Mouse (Mus musculus) hindbrain, postnatal 0 days (tissue): ENCODE data around the gene Tmem185b. TPM values are rescaled to one million over a fixed set of nuclear protein-coding genes. Genes with fewer than 3 reads are reported as not detected.

Experiments
- ATAC-seq: fragments of 200-750 bp; cut with Nextera tagmentation; 2 replicates; pipeline ENCODE4 v1.8.0; 2017; ENCODE audit warnings: mild to moderate bottlenecking, moderate TSS enrichment, moderate library complexity
- DNase-seq: peaks from one replicate; pipeline ENCODE4 v3.0.0-alpha.2; 2015; ENCODE audit warnings: low spot score
- H3K27ac ChIP-seq: fragments of 300-500 bp; sonication (generic); 2 replicates; pipeline ENCODE4 v1.5.1; 2014; ENCODE audit warnings: mild to moderate bottlenecking
- H3K27me3 ChIP-seq: fragments of 300-500 bp; sonication (generic); 2 replicates; pipeline ENCODE4 v1.6.1; 2014; ENCODE audit warnings: low read length, mixed read lengths; ENCODE audit not compliant: insufficient read depth
- H3K36me3 ChIP-seq: fragments of 300-500 bp; sonication (generic); 2 replicates; pipeline ENCODE4 v1.6.1; 2014; ENCODE audit warnings: low read length, mixed read lengths; ENCODE audit not compliant: insufficient read depth
- H3K4me1 ChIP-seq: fragments of 300-500 bp; sonication (generic); 2 replicates; pipeline ENCODE4 v1.6.1; 2014; ENCODE audit warnings: antibody characterized with exemption, low read length, mixed read lengths; ENCODE audit not compliant: insufficient read depth
- H3K4me2 ChIP-seq: fragments of 300-500 bp; sonication (generic); 2 replicates; pipeline ENCODE4 v1.6.1; 2014; ENCODE audit warnings: low read depth, mild to moderate bottlenecking, low read length, moderate library complexity, mixed read lengths
- H3K4me3 ChIP-seq: fragments of 300-500 bp; sonication (generic); 2 replicates; pipeline ENCODE4 v1.5.1; 2014; ENCODE audit warnings: low read length
- H3K9ac ChIP-seq: fragments of 300-500 bp; sonication (generic); replicated peaks from 2 replicates; pipeline ENCODE4 v1.6.1; 2014; ENCODE audit warnings: mild to moderate bottlenecking, low read length, moderate library complexity, mixed read lengths
- H3K9me3 ChIP-seq: fragments of 300-500 bp; sonication (generic); 2 replicates; pipeline ENCODE4 v1.6.1; 2016; ENCODE audit warnings: low read length, mixed read lengths
- CTCF ChIP-seq: IDR thresholded peaks from 2 replicates; pipeline ENCODE4 v1.5.1; 2016; ENCODE audit warnings: antibody characterized with exemption, control low read depth, low read depth
- WGBS: fragments of 180-500 bp; shearing (Covaris S2); extraction: QIAGEN DNeasy Blood & Tissue Kit; methylation state at CpG from one replicate; pipeline ENCODE4 v1.1.7; 2014; 5-methylcytosine and 5-hydroxymethylcytosine counted together
- polyA plus RNA-seq: library from polyadenylated mRNA; unstranded; fragments of >200 nt; fragmentation: Nextera tagmentation; extraction: Ambion mirVana; gene quantifications from 2 replicates; pipeline ENCODE4 v1.2.1, GENCODE M21; 2015
- total RNA-seq: library from RNA; depleted of rRNA; stranded (reverse); fragments of >200 nt; gene quantifications from 2 replicates; pipeline ENCODE4 v1.2.3, GENCODE M21; 2014

The Tmem185b gene
- total and polyA plus RNA-seq, 2 experiments from 2014 or later: 10.3 to 24.2 TPM

DNA sequence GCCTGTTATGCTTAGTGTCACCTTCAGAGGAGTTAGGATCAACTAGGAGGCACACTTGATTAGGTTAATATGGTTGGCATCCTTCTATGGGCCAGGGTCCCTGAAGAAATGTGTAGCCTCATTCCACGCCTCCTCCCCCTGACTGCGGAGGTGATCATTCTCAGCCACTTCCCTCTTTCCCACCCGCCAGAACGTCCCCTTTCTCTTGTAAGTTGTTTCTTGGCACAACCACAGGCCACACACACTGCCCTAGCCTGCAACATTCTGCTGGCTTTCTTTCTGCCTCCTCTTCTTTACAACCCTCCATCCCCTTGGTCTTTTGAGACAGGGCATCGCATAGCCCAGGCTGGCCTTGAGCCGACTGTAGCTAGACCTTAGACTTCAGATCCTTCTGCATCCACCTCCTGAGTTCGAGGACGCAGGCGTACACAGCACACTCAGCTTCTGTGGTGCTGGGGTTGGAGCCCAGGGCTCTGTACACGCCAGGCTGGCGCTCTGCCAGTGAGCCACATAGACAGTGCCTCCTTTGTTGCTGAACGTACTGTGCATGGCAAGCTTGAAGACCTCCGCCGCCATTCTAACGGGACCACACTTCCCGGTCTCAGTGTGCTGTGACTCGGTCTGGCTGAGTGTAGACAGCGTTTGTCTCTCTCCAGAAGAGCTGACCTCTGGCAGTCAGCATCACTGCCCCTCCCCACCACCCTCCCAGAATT lies 7.3 kb downstream of the Tmem185b start:
- no peak overlapping the region for H3K4me2 ChIP-seq
- H3K27ac ChIP-seq: peak overlapping the region; percentile 32; the same call in 1 of the 2 replicates
- no peaks in the 10 kb centered on the region for H3K9me3 ChIP-seq
- DNase-seq (peak; percentile 64), ATAC-seq (peak; percentile 84)
- H3K4me3 ChIP-seq: no peak overlapping the region
- no peaks in the 10 kb centered on the region for H3K27me3 ChIP-seq
- 59% methylated on average over 18 of the region's 18 CpGs for WGBS
- TF ChIP-seq CTCF: no peak
- 0 out of 2 replicates have a peak, but pooled peaks cover 6% of the 10 kb centered on the region for H3K36me3 ChIP-seq
- H3K9ac ChIP-seq: no peak overlapping the region
- no peaks in the 10 kb centered on the region for H3K4me1 ChIP-seq

DNA sequence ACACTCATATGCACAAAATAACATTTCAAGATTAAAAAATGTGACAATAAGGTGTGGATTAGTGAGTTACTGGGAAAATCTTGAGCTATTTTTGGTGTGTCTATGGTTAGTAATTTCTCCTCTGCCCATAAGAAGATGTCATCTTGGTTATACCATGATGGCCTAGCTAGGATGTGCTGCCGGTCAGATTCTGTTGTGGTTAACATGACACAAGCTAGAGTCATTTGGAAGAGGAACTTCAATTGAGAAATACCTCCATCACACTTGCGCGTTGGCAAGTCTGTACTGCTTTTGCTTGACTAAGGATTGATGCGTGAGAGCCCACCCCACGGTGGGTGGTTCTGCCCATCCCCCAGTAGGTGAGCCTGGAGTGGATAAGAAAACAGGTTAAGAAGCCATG lies 8.4 kb downstream of the Tmem185b start:
- Histone ChIP-seq H3K4me1 (no peaks in the 10 kb centered on the region), H3K27ac (no peak overlapping the region), H3K27me3 (no peaks in the 10 kb centered on the region), H3K9me3 (no peaks in the 10 kb centered on the region), H3K9ac (no peak overlapping the region), H3K4me2 (no peak overlapping the region), H3K4me3 (no peak overlapping the region), H3K36me3 (no peaks in the 10 kb centered on the region)
- DNase-seq: no peak
- 94% methylated on average over 5 of the region's 5 CpGs for WGBS
- ATAC-seq: no peak
- TF ChIP-seq CTCF: no peak

DNA sequence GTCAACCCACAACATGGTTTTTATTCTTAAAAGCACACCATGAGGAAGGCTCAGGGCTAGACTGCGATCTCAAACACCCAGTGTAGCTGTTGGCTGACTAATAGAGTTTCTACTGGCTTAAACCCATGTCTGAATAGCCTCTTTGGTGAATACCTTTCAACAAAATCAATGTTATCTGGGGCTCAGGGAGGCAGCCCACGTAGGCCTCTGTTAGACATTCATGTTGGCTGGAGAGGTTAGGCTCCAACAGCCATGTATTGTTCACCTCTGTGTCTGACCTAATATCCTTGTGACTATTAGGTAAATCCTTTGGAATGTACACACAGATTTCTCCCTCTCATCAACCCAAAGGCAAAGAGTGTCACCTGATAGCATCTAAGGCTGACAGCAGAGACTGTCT lies 10.2 kb downstream of the Tmem185b start:
- no peaks in the 10 kb centered on the region for H3K36me3 ChIP-seq
- no peaks in the 10 kb centered on the region for H3K9me3 ChIP-seq
- H3K4me1 ChIP-seq: no peaks in the 10 kb centered on the region
- no peak overlapping the region for H3K27ac ChIP-seq
- no peak for TF ChIP-seq CTCF
- WGBS: 88% methylated on average over 2 of the region's 2 CpGs
- H3K4me2 ChIP-seq: no peak overlapping the region
- no peaks in the 10 kb centered on the region for H3K27me3 ChIP-seq
- DNase-seq (no peak), ATAC-seq (no peak)
- H3K9ac ChIP-seq: no peak overlapping the region
- no peak overlapping the region for H3K4me3 ChIP-seq

DNA sequence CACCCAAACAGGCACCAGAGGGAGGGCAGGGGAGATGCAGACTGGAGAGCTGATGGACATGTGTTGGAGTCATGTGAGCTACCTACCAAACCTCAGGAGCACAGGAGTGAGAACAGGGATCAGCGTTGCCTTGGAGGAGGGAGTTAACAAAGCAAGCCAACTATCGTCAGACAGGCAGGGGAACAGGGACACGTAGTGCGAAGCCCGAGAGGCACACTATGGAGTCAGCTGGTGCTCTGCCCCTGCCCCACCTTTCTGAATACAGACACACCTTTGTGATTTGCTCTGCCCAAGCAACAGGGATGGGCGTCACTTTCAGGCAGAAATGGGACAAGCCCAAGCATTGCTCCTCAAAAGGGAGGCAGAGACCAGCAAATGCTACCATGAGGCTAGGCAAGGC lies 11.7 kb downstream of the Tmem185b start:
- no peak overlapping the region for H3K4me3 ChIP-seq
- no peak for TF ChIP-seq CTCF
- H3K27ac ChIP-seq: no peak overlapping the region
- H3K36me3 ChIP-seq: no peaks in the 10 kb centered on the region
- ATAC-seq (no peak), DNase-seq (no peak)
- no peaks in the 10 kb centered on the region for H3K27me3 ChIP-seq
- H3K9ac ChIP-seq: no peak overlapping the region
- H3K4me1 ChIP-seq: no peaks in the 10 kb centered on the region
- 89% methylated on average over 6 of the region's 6 CpGs for WGBS
- H3K4me2 ChIP-seq: no peak overlapping the region
- no peaks in the 10 kb centered on the region for H3K9me3 ChIP-seq

DNA sequence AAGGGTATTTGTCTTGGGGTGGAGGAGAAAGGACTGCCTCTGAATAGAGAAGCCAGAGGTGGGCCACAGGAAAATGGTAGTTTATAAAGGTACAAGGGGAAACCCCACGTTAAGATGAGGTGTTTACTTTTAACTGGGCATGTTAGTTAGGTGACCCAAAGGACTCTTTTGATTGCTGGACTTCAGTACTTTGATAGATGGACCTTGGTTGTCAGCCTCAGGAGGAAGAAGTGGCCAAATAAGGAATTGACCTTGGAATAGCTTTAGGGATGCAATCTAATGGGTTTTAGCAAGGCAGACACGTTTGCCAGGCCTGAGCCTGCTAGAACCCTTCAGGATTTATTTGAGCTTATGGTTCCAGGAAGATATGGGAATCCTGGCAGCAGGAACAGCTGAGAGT lies 13.3 kb downstream of the Tmem185b start:
- TF ChIP-seq CTCF: no peak
- Histone ChIP-seq H3K4me3 (no peak overlapping the region), H3K9me3 (no peaks in the 10 kb centered on the region), H3K4me2 (no peak overlapping the region), H3K4me1 (no peaks in the 10 kb centered on the region), H3K27me3 (no peaks in the 10 kb centered on the region), H3K9ac (no peak overlapping the region), H3K36me3 (peaks cover 4% of the 10 kb centered on the region; the same call in 1 of the 2 replicates), H3K27ac (no peak overlapping the region)
- DNase-seq (no peak), ATAC-seq (no peak)
- WGBS: 81% methylated on average over 2 of the region's 2 CpGs

DNA sequence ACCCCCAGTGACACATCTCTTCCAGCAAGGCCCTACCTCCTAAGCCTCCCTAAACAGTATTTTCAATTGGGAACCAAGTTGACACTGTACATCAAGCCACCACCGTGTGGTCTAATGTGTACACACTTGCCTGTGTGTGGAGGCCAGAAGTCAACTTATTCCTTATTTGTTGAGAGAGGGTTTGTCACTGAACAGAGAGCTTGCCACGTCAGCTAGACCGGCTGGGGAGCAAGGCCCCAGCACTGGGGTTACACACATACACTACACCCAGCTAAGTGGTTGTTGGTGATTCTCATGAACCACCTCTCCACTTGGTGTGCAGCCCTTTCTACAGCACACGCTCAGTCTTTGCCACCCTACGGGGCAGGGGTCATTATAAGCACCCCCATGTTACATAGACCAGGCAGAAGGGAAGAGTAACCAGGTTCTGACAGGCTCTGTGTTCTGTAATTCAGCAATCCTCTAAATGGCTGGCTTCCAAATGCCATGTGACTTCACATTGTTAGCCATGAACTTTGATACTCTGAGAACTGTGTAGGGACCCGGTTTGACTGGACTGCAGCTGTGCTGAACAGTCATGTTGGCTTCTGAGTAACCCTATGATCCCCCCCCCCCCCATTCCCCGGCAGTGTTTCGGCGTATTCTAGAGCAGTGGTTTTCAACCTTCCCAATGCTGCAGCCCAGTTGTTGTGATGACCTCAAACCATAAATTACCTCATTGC lies 15.0 kb downstream of the Tmem185b start:
- ATAC-seq: no peak

DNA sequence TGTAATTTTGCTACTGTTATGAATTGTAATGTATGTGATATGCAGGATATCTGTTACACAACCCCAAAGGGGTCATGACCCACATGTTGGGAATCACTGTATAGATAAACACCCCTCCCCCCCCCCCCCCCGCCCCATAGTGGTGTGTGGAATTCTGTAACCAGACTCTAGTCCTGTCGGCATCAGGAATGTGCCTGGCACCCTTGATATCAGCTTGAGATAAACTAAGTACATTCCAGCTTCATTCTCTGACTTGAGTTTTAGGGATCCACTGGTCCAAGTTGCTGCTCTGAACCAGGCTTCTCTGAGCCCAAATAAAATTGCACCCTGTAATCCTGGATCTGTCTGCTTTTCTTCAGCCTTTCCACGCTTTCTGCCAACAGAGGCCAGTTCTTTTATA lies 15.6 kb downstream of the Tmem185b start:
- H3K27me3 ChIP-seq: no peaks in the 10 kb centered on the region
- peaks cover 4% of the 10 kb centered on the region; the same call in 1 of the 2 replicates for H3K36me3 ChIP-seq
- ATAC-seq: no peak
- H3K27ac ChIP-seq: no peak overlapping the region
- H3K4me2 ChIP-seq: no peak overlapping the region
- 90% methylated on average over 3 of the region's 3 CpGs for WGBS
- H3K9ac ChIP-seq: no peak overlapping the region
- H3K4me1 ChIP-seq: no peaks in the 10 kb centered on the region
- H3K4me3 ChIP-seq: no peak overlapping the region
- no peaks in the 10 kb centered on the region for H3K9me3 ChIP-seq
- TF ChIP-seq CTCF: no peak
- DNase-seq: no peak

More for the DNA sequence above, 15.0 kb downstream of the Tmem185b start:
- Histone ChIP-seq H3K9ac (no peak overlapping the region), H3K4me1 (no peaks in the 10 kb centered on the region), H3K36me3 (peaks cover 4% of the 10 kb centered on the region; the same call in 1 of the 2 replicates), H3K27ac (no peak overlapping the region), H3K4me3 (no peak overlapping the region), H3K4me2 (no peak overlapping the region), H3K9me3 (no peaks in the 10 kb centered on the region), H3K27me3 (no peaks in the 10 kb centered on the region)
- WGBS: 87% methylated on average over 9 of the region's 9 CpGs
- DNase-seq: no peak
- TF ChIP-seq CTCF: no peak
